Mouse (Mus musculus): ENCODE data around the gene Fads3. TPM values are rescaled to one million over a fixed set of nuclear protein-coding genes. Genes with fewer than 3 reads are reported as not detected.

Fads3 gene
- total and polyA plus RNA-seq, 3 experiments: 2.3 to 11.2 TPM; not detected in 1

- Histone ChIP-seq H3K79me2 (ENCODE audit: control insufficient read depth, insufficient read depth, low read length, poor library complexity) (no peaks in the 10 kb centered on the region), H3K9ac (ENCODE audit: control insufficient read depth, low read depth, low read length, poor library complexity, severe bottlenecking) (no peak overlapping the region), H3K4me3 (ENCODE audit: control insufficient read depth in 1 of 2, insufficient read depth in 1 of 2, low read depth in 2 of 2, low read length in 2 of 2) (no peak overlapping the region), H3K4me1 (ENCODE audit: control insufficient read depth in 1 of 2, insufficient read depth in 2 of 2, low read length in 2 of 2) (peaks cover 8 to 9% of the 10 kb centered on the region in 2 experiments), H3K36me3 (ENCODE audit: control insufficient read depth in 1 of 2, insufficient read depth in 2 of 2, low read length in 2 of 2) (peaks cover 0 to 5% of the 10 kb centered on the region in 2 experiments; a peak in 2 of 4 replicates), H3K27me3 (ENCODE audit: control insufficient read depth in 1 of 2, insufficient read depth in 2 of 2, low read length in 2 of 2) (no peaks in the 10 kb centered on the region), H3K27ac (ENCODE audit: control insufficient read depth, low read depth, low read length) (no peak overlapping the region), H3K9me3 (replicated peaks; ENCODE audit: insufficient read depth, low read length) (no peaks in the 10 kb centered on the region)
- TF ChIP-seq USF2 (IDR thresholded peaks at IDR 0.05; ENCODE audit: borderline replicate concordance in 1 of 2, insufficient read depth in 1 of 2, low read depth in 1 of 2, low read length in 2 of 2): no peak
- TF ChIP-seq TAL1 (IDR thresholded peaks at IDR 0.05; ENCODE audit: low read length): no peak
- no peak for TF ChIP-seq BHLHE40 (IDR thresholded peaks at IDR 0.05; ENCODE audit: borderline replicate concordance, low read depth, low read length)
- TF ChIP-seq ELF1 (IDR thresholded peaks at IDR 0.05; ENCODE audit: low read depth, low read length): no peak
- TF ChIP-seq EP300 (IDR thresholded peaks at IDR 0.05; ENCODE audit: low read depth in 1 of 2, low read length in 2 of 2): no peak
- no peak for TF ChIP-seq POLR2AphosphoS2 (IDR thresholded peaks at IDR 0.05; ENCODE audit: low read length)
- no peak for TF ChIP-seq MAFK (IDR thresholded peaks at IDR 0.05; ENCODE audit: borderline replicate concordance, low read depth, low read length)
- no peak for TF ChIP-seq USF1 (IDR thresholded peaks at IDR 0.05; ENCODE audit: low read depth, low read length)
- no peak for TF ChIP-seq UBTF (IDR thresholded peaks at IDR 0.05; ENCODE audit: borderline replicate concordance, insufficient read depth, low read depth, low read length)
- no peak for TF ChIP-seq RCOR1 (IDR thresholded peaks at IDR 0.05; ENCODE audit: low read depth, low read length)
- DNase-seq (ENCODE audit: low read depth, low spot score): no peak
Observed at GRCm38 (mm10) chr19:10057486-10058351, 16.4 kb downstream of the Fads3 start.

GRCm38 (mm10) chr19:10058352-10058825, 17.0 kb downstream of the Fads3 start:
- TF ChIP-seq RCOR1 (IDR thresholded peaks at IDR 0.05; ENCODE audit: low read depth, low read length) (no peak), TBP (IDR thresholded peaks at IDR 0.05; ENCODE audit: low read depth, low read length) (no peak), HCFC1 (IDR thresholded peaks at IDR 0.05; ENCODE audit: low read depth, low read length) (no peak), TAL1 (IDR thresholded peaks at IDR 0.05; ENCODE audit: low read length) (no peak), CHD1 (IDR thresholded peaks at IDR 0.05; ENCODE audit: low read depth, low read length) (no peak), RAD21 (IDR thresholded peaks at IDR 0.05; ENCODE audit: low read depth, low read length) (no peak), ZNF384 (IDR thresholded peaks at IDR 0.05; ENCODE audit: low read depth, low read length) (no peak), ZKSCAN1 (IDR thresholded peaks at IDR 0.05; ENCODE audit: low read depth, low read length) (no peak), POLR2A (IDR thresholded peaks at IDR 0.05; ENCODE audit: control insufficient read depth in 1 of 2, insufficient read depth in 1 of 2, low read depth in 1 of 2, low read length in 2 of 2, poor library complexity in 1 of 2) (no peak), NRF1 (IDR thresholded peaks at IDR 0.05; ENCODE audit: insufficient read depth, low read depth, low read length, poor library complexity, severe bottlenecking) (no peak), ETS1 (IDR thresholded peaks at IDR 0.05; ENCODE audit: low read depth, low read length) (no peak), JUND (IDR thresholded peaks at IDR 0.05; ENCODE audit: low read depth, low read length) (no peak), MYB (IDR thresholded peaks at IDR 0.05; ENCODE audit: low read depth, low read length) (no peak), UBTF (IDR thresholded peaks at IDR 0.05; ENCODE audit: borderline replicate concordance, insufficient read depth, low read depth, low read length) (no peak), MYC (IDR thresholded peaks at IDR 0.05; ENCODE audit: low read depth, low read length) (no peak), MXI1 (IDR thresholded peaks at IDR 0.05; ENCODE audit: low read depth, low read length) (no peak), CHD2 (IDR thresholded peaks at IDR 0.05; ENCODE audit: low read length) (no peak), ZMIZ1 (IDR thresholded peaks at IDR 0.05; ENCODE audit: low read depth, low read length) (no peak)
- Histone ChIP-seq H3K9ac (ENCODE audit: control insufficient read depth, low read depth, low read length, poor library complexity, severe bottlenecking) (no peak overlapping the region), H3K9me3 (replicated peaks; ENCODE audit: insufficient read depth, low read length) (no peaks in the 10 kb centered on the region), H3K27ac (ENCODE audit: control insufficient read depth, low read depth, low read length) (no peak overlapping the region), H3K79me2 (ENCODE audit: control insufficient read depth, insufficient read depth, low read length, poor library complexity) (no peaks in the 10 kb centered on the region), H3K4me1 (ENCODE audit: control insufficient read depth in 1 of 2, insufficient read depth in 2 of 2, low read length in 2 of 2) (peaks cover 8 to 9% of the 10 kb centered on the region in 2 experiments), H3K4me3 (ENCODE audit: control insufficient read depth in 1 of 2, insufficient read depth in 1 of 2, low read depth in 2 of 2, low read length in 2 of 2) (no peak overlapping the region), H3K27me3 (ENCODE audit: control insufficient read depth in 1 of 2, insufficient read depth in 2 of 2, low read length in 2 of 2) (no peaks in the 10 kb centered on the region), H3K36me3 (ENCODE audit: control insufficient read depth in 1 of 2, insufficient read depth in 2 of 2, low read length in 2 of 2) (peaks cover 0 to 5% of the 10 kb centered on the region in 2 experiments; a peak in 2 of 4 replicates)
- no peak for DNase-seq (ENCODE audit: low read depth, low spot score)

All from MEL (cell line).